Mouse (Mus musculus) G1E (cell line): ENCODE measurements around the gene Gli1.
A peak's percentile ranks its signal among the peaks of the same experiment; 100 is the strongest.

Experiments
- CTCF ChIP-seq: IDR thresholded peaks from 2 replicates; pipeline ENCODE4 v1.5.1; 2012; ENCODE audit warnings: low read depth, low read length, inconsistent platforms, mixed read lengths
- GATA1 ChIP-seq: IDR thresholded peaks from 2 replicates; pipeline ENCODE4 v1.6.1; 2012; ENCODE audit warnings: borderline replicate concordance, low read length, inconsistent platforms, mixed read lengths
- GATA2 ChIP-seq: IDR thresholded peaks from 2 replicates; pipeline ENCODE4 v1.6.1; 2012; ENCODE audit warnings: low read depth, low read length, inconsistent platforms, borderline replicate concordance
- POLR2AphosphoS5 ChIP-seq: IDR thresholded peaks from 2 replicates; pipeline ENCODE4 v1.6.1; 2012; ENCODE audit warnings: low read depth, low read length, inconsistent platforms; ENCODE audit not compliant: insufficient replicate concordance
- TAL1 ChIP-seq: conservative IDR thresholded peaks from 2 replicates; pipeline ENCODE4 v1.6.1; 2012; ENCODE audit warnings: low read depth, low read length, inconsistent platforms, mixed read lengths

DNA sequence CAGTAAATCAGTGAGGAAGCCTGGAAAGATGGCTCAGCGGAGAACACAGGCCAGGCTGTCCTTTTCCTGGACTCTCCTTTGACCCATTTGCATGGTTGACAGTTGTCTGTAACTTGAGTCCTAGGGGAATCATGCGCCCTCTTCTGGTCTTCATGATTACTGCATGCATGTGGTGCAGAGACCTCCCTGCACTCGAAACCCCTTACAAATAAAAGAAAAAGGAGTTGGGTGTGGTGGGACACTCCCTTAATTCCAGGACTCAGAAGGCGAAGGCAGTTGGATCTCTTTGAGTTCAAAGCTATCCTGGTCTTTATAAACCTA is 29.5 kb downstream of the Gli1 start:
- peak; percentile 94 for TF ChIP-seq CTCF
- no peak for TF ChIP-seq GATA1
- TF ChIP-seq GATA2: no peak
- no peak for TF ChIP-seq POLR2AphosphoS5
- no peak for TF ChIP-seq TAL1
